Mouse (Mus musculus) forebrain, embryonic 11.5 days (tissue): ENCODE measurements at regions not wholly inside any gene's neighbourhood (a gene's known extent, or its start where the extent isn't known, plus 50 kb on each side); places are given as distances from the start of the nearest gene placed in this dataset.

ENCODE experiments used
- ATAC-seq: fragments of 200-750 bp; cut with Nextera tagmentation; replicated peaks from 2 replicates; pipeline ENCODE4 v1.8.0; 2017; ENCODE audit warnings: moderate TSS enrichment; ENCODE audit not compliant: low FRiP score
- DNase-seq: peaks from one replicate; pipeline ENCODE4 v3.0.0-alpha.2; 2017; ENCODE audit warnings: low spot score
- H3K27ac ChIP-seq: fragments of 300-500 bp; sonication (generic); 2 replicates; pipeline ENCODE4 v1.5.1; 2014; ENCODE audit warnings: low read depth, low read length
- H3K27me3 ChIP-seq: fragments of 300-500 bp; sonication (generic); 2 replicates; pipeline ENCODE4 v1.6.1; 2014; ENCODE audit warnings: mild to moderate bottlenecking, low read length, mixed read lengths; ENCODE audit not compliant: control insufficient read depth, insufficient read depth
- H3K36me3 ChIP-seq: fragments of 300-500 bp; sonication (generic); 2 replicates; pipeline ENCODE4 v1.6.1; 2014; ENCODE audit warnings: mild to moderate bottlenecking, low read length, moderate library complexity, mixed read lengths; ENCODE audit not compliant: control insufficient read depth, insufficient read depth
- H3K4me1 ChIP-seq: fragments of 300-500 bp; sonication (generic); replicated peaks from 2 replicates; pipeline ENCODE4 v1.6.1; 2014; ENCODE audit warnings: low read length, mixed read lengths; ENCODE audit not compliant: control insufficient read depth, insufficient read depth
- H3K4me2 ChIP-seq: fragments of 300-500 bp; sonication (generic); 2 replicates; pipeline ENCODE4 v1.6.1; 2014; ENCODE audit warnings: low read depth, mild to moderate bottlenecking, low read length, moderate library complexity, mixed read lengths; ENCODE audit not compliant: severe bottlenecking
- H3K4me3 ChIP-seq: fragments of 300-500 bp; sonication (generic); 2 replicates; pipeline ENCODE4 v1.5.1; 2014; ENCODE audit warnings: low read depth, low read length
- H3K9ac ChIP-seq: fragments of 300-500 bp; sonication (generic); 2 replicates; pipeline ENCODE4 v1.6.1; 2014; ENCODE audit warnings: low read length
- H3K9me3 ChIP-seq: fragments of 300-500 bp; sonication (generic); 2 replicates; pipeline ENCODE4 v1.6.1; 2016; ENCODE audit warnings: low read length, mixed read lengths; ENCODE audit not compliant: control insufficient read depth
- WGBS: fragments of 180-500 bp; shearing (Covaris S2); extraction: QIAGEN DNeasy Blood & Tissue Kit; methylation state at CpG from one replicate; pipeline ENCODE4 v1.1.7; 2014; 5-methylcytosine and 5-hydroxymethylcytosine counted together

DNA sequence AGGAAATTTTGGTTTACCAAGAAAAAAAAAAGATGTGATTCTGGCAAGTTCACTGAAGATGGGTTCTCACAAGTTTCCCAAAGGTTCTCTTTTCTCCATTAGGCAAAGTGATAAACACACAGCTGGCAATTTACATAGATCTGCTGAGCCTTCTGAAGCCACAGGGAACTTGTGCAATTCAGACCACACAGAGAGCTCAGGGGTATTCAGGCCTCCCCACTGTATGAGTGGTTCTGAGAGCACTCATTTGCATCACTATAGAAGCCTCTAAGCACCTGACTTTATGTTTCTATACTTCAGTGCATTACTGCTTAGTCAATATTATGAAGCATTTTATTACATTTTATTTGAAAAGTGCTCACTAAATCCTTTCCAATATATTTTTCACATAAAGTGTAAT is 1687.1 kb downstream of the Efnb2 start:
- Histone ChIP-seq H3K27ac (no peak overlapping the region), H3K9me3 (no peaks in the 10 kb centered on the region), H3K9ac (no peak overlapping the region), H3K4me2 (no peak overlapping the region), H3K4me1 (no peaks in the 10 kb centered on the region), H3K4me3 (no peak overlapping the region), H3K36me3 (no peaks in the 10 kb centered on the region), H3K27me3 (no peaks in the 10 kb centered on the region)
- ATAC-seq, result peak; percentile 88
- no peak for DNase-seq

GRCm38 (mm10) chr8:6963006-6963799 is 1697.8 kb downstream of the Efnb2 start:
- Histone ChIP-seq H3K36me3 (no peaks in the 10 kb centered on the region), H3K27me3 (no peaks in the 10 kb centered on the region), H3K4me3 (no peak overlapping the region), H3K4me2 (no peak overlapping the region), H3K4me1 (no peaks in the 10 kb centered on the region), H3K27ac (no peak overlapping the region), H3K9ac (no peak overlapping the region), H3K9me3 (no peaks in the 10 kb centered on the region)
- ATAC-seq (no peak), DNase-seq (no peak)
- 90% methylated on average over 4 of the region's 4 CpGs for WGBS

GRCm38 (mm10) chr8:6958086-6958485 is 1703.0 kb downstream of the Efnb2 start:
- ATAC-seq (no peak), DNase-seq (no peak)
- no peak overlapping the region for H3K27ac ChIP-seq
- no peak overlapping the region for H3K9ac ChIP-seq
- no peaks in the 10 kb centered on the region for H3K27me3 ChIP-seq
- 89% methylated on average over 5 of the region's 5 CpGs for WGBS
- H3K9me3 ChIP-seq, result no peaks in the 10 kb centered on the region
- H3K4me1 ChIP-seq, result no peaks in the 10 kb centered on the region
- H3K4me2 ChIP-seq, result no peak overlapping the region
- H3K36me3 ChIP-seq, result no peaks in the 10 kb centered on the region
- H3K4me3 ChIP-seq, result no peak overlapping the region

- no peaks in the 10 kb centered on the region for H3K4me1 ChIP-seq
- H3K27ac ChIP-seq, result no peak overlapping the region
- H3K9ac ChIP-seq, result no peak overlapping the region
- no peak overlapping the region for H3K4me3 ChIP-seq
- ATAC-seq, result no peak
- no peak for DNase-seq
- WGBS, result 65% methylated on average over 7 of the region's 7 CpGs
- no peak overlapping the region for H3K4me2 ChIP-seq
- H3K27me3 ChIP-seq, result no peaks in the 10 kb centered on the region
- no peaks in the 10 kb centered on the region for H3K36me3 ChIP-seq
- H3K9me3 ChIP-seq, result no peaks in the 10 kb centered on the region
Observed at GRCm38 (mm10) chr8:6954251-6954650, 1706.8 kb downstream of the Efnb2 start.

- Histone ChIP-seq H3K4me1 (no peaks in the 10 kb centered on the region), H3K27ac (no peak overlapping the region), H3K4me2 (no peak overlapping the region), H3K4me3 (no peak overlapping the region), H3K9ac (no peak overlapping the region), H3K9me3 (no peaks in the 10 kb centered on the region), H3K36me3 (no peaks in the 10 kb centered on the region), H3K27me3 (no peaks in the 10 kb centered on the region)
- no peak for ATAC-seq
- DNase-seq, result no peak
- WGBS, result 90% methylated on average over 1 of the region's 1 CpGs
Observed at GRCm38 (mm10) chr8:6922467-6922866, 1738.6 kb downstream of the Efnb2 start.

- Histone ChIP-seq H3K4me1 (no peaks in the 10 kb centered on the region), H3K27me3 (no peaks in the 10 kb centered on the region), H3K9ac (no peak overlapping the region), H3K4me3 (no peak overlapping the region), H3K36me3 (no peaks in the 10 kb centered on the region), H3K4me2 (no peak overlapping the region), H3K9me3 (no peaks in the 10 kb centered on the region), H3K27ac (no peak overlapping the region)
- 74% methylated on average over 3 of the region's 3 CpGs for WGBS
- DNase-seq, result no peak
- no peak for ATAC-seq
Observed at GRCm38 (mm10) chr8:6907682-6908081, 1753.4 kb downstream of the Efnb2 start.

- Histone ChIP-seq H3K36me3 (no peaks in the 10 kb centered on the region), H3K4me3 (no peak overlapping the region), H3K27ac (no peak overlapping the region), H3K4me1 (no peaks in the 10 kb centered on the region), H3K27me3 (no peaks in the 10 kb centered on the region), H3K9ac (no peak overlapping the region), H3K4me2 (no peak overlapping the region), H3K9me3 (no peaks in the 10 kb centered on the region)
- DNase-seq (no peak), ATAC-seq (no peak)
- WGBS, result 80% methylated on average over 1 of the region's 1 CpGs
Observed at GRCm38 (mm10) chr8:6891456-6891855, 1769.6 kb downstream of the Efnb2 start.

DNA sequence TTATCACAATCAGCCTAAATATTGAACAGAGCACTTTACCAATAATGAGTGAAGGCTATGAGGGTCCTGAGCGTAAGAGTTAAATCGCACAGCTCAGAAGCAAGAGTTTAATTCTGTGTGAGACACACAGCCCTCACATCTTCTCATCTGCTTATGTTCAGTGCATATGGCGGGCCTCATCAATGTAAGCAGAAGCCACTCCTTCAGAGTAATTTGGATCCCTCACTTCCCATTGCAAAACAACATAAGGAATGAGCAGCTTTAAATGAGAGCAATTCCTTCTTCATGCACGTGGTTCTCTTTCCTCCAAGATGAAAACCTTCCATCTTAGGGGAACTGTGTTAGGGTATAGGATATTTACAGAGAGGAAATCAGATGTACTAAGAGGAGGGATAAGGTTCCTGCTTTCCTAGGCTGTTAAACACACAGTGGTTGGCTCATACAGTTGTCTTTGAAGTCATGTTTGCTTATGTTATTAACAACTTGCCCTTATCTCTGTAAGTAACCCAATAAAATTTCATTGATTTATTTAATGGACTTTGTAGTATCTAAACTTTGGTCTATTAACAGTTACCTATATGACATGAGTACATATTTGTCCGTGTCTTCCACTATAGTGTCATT is 1774.2 kb downstream of the Efnb2 start:
- H3K27ac ChIP-seq, result no peak overlapping the region
- H3K9me3 ChIP-seq, result no peaks in the 10 kb centered on the region
- 93% methylated on average over 5 of the region's 5 CpGs for WGBS
- H3K4me1 ChIP-seq, result no peaks in the 10 kb centered on the region
- no peak overlapping the region for H3K4me3 ChIP-seq
- no peak for DNase-seq
- H3K4me2 ChIP-seq, result no peak overlapping the region
- no peaks in the 10 kb centered on the region for H3K27me3 ChIP-seq
- ATAC-seq, result no peak
- no peak overlapping the region for H3K9ac ChIP-seq
- H3K36me3 ChIP-seq, result no peaks in the 10 kb centered on the region

GRCm38 (mm10) chr8:6884828-6885227 is 1776.2 kb downstream of the Efnb2 start:
- Histone ChIP-seq H3K9ac (no peak overlapping the region), H3K36me3 (no peaks in the 10 kb centered on the region), H3K9me3 (no peaks in the 10 kb centered on the region), H3K4me2 (no peak overlapping the region), H3K27ac (no peak overlapping the region), H3K27me3 (no peaks in the 10 kb centered on the region), H3K4me1 (no peaks in the 10 kb centered on the region), H3K4me3 (no peak overlapping the region)
- no peak for ATAC-seq
- DNase-seq, result no peak
